Mouse (Mus musculus) midbrain, embryonic 13.5 days (tissue): ENCODE results near the gene Mtor. TPM values are rescaled to one million over a fixed set of nuclear protein-coding genes. Genes with fewer than 3 reads are reported as not detected.
A peak's percentile ranks its signal among the peaks of the same experiment; 100 is the strongest.

Source experiments
- ATAC-seq: fragments of 200-750 bp; cut with Nextera tagmentation; 2 replicates; pipeline ENCODE4 v1.8.0; 2017; ENCODE audit warnings: mild to moderate bottlenecking, moderate TSS enrichment, moderate library complexity
- H3K27ac ChIP-seq: fragments of 300-500 bp; sonication (generic); 2 replicates; pipeline ENCODE4 v1.5.1; 2015; ENCODE audit warnings: inconsistent platforms, mild to moderate bottlenecking, moderate library complexity
- H3K27me3 ChIP-seq: fragments of 300-500 bp; sonication (generic); 2 replicates; pipeline ENCODE4 v1.6.1; 2015; ENCODE audit warnings: mild to moderate bottlenecking, inconsistent platforms
- H3K36me3 ChIP-seq: fragments of 300-500 bp; sonication (generic); 2 replicates; pipeline ENCODE4 v1.6.1; 2015; ENCODE audit warnings: mild to moderate bottlenecking, inconsistent platforms
- H3K4me1 ChIP-seq: fragments of 300-500 bp; sonication (generic); replicated peaks from 2 replicates; pipeline ENCODE4 v1.6.1; 2015; ENCODE audit warnings: inconsistent platforms
- H3K4me2 ChIP-seq: fragments of 300-500 bp; sonication (generic); replicated peaks from 2 replicates; pipeline ENCODE4 v1.6.1; 2015; ENCODE audit warnings: moderate library complexity, mild to moderate bottlenecking, inconsistent platforms
- H3K4me3 ChIP-seq: fragments of 300-500 bp; sonication (generic); replicated peaks from 2 replicates; pipeline ENCODE4 v1.5.1; 2015; ENCODE audit warnings: mild to moderate bottlenecking, inconsistent platforms
- H3K9ac ChIP-seq: fragments of 300-500 bp; sonication (generic); replicated peaks from 2 replicates; pipeline ENCODE4 v1.6.1; 2015; ENCODE audit warnings: mild to moderate bottlenecking, inconsistent platforms
- H3K9me3 ChIP-seq: fragments of 300-500 bp; sonication (generic); 2 replicates; pipeline ENCODE4 v1.6.1; 2016; ENCODE audit warnings: mild to moderate bottlenecking, inconsistent platforms
- WGBS: fragments of 180-500 bp; shearing (Covaris S2); methylation state at CpG from one replicate; pipeline ENCODE4 v1.1.7; 2015; 5-methylcytosine and 5-hydroxymethylcytosine counted together
- polyA plus RNA-seq: library from polyadenylated mRNA; unstranded; fragments of >200 nt; fragmentation: Nextera tagmentation; extraction: Ambion mirVana; gene quantifications from 2 replicates; pipeline ENCODE4 v1.2.1, GENCODE M21; 2015

Mtor gene
- polyA plus RNA-seq, 1 experiment from 2014 or later: 27.3 TPM

GRCm38 (mm10) chr4:148518235-148518795 lies 69.9 kb downstream of the Mtor start:
- H3K9ac ChIP-seq: peak overlapping the region; percentile 33; the same call in 1 of the 2 replicates
- H3K4me2 ChIP-seq: no peak overlapping the region
- no peaks in the 10 kb centered on the region for H3K27me3 ChIP-seq
- 4% methylated on average over 5 of the region's 5 CpGs for WGBS
- H3K4me1 ChIP-seq: peaks cover 19% of the 10 kb centered on the region
- H3K4me3 ChIP-seq: no peak overlapping the region
- H3K9me3 ChIP-seq: no peaks in the 10 kb centered on the region
- ATAC-seq: peak; percentile 83
- H3K36me3 ChIP-seq: peaks cover 72% of the 10 kb centered on the region
- peak overlapping the region; percentile 82 for H3K27ac ChIP-seq

GRCm38 (mm10) chr4:148523538-148523937 lies 75.1 kb downstream of the Mtor start:
- peaks cover 85% of the 10 kb centered on the region for H3K36me3 ChIP-seq
- H3K27ac ChIP-seq: no peak overlapping the region
- H3K27me3 ChIP-seq: no peaks in the 10 kb centered on the region
- no peak overlapping the region for H3K4me3 ChIP-seq
- peaks cover 8% of the 10 kb centered on the region for H3K4me1 ChIP-seq
- no peak for ATAC-seq
- H3K9ac ChIP-seq: no peak overlapping the region
- H3K9me3 ChIP-seq: no peaks in the 10 kb centered on the region
- H3K4me2 ChIP-seq: no peak overlapping the region
- WGBS: 91% methylated on average over 7 of the region's 7 CpGs

GRCm38 (mm10) chr4:148527158-148527910 lies 78.9 kb downstream of the Mtor start:
- ATAC-seq: no peak
- no peaks in the 10 kb centered on the region for H3K27me3 ChIP-seq
- H3K4me2 ChIP-seq: no peak overlapping the region
- WGBS: 94% methylated on average over 10 of the region's 10 CpGs
- H3K4me3 ChIP-seq: no peak overlapping the region
- H3K36me3 ChIP-seq: peaks cover 93% of the 10 kb centered on the region
- no peaks in the 10 kb centered on the region for H3K9me3 ChIP-seq
- no peak overlapping the region for H3K27ac ChIP-seq
- no peak overlapping the region for H3K9ac ChIP-seq
- H3K4me1 ChIP-seq: no peaks in the 10 kb centered on the region

GRCm38 (mm10) chr4:148530351-148530750 lies 81.9 kb downstream of the Mtor start:
- ATAC-seq: no peak
- H3K27me3 ChIP-seq: no peaks in the 10 kb centered on the region
- H3K9me3 ChIP-seq: no peaks in the 10 kb centered on the region
- WGBS: 92% methylated on average over 5 of the region's 5 CpGs
- H3K36me3 ChIP-seq: peaks cover 92% of the 10 kb centered on the region
- H3K4me3 ChIP-seq: no peak overlapping the region
- no peak overlapping the region for H3K9ac ChIP-seq
- H3K4me2 ChIP-seq: no peak overlapping the region
- H3K4me1 ChIP-seq: no peaks in the 10 kb centered on the region
- H3K27ac ChIP-seq: no peak overlapping the region

GRCm38 (mm10) chr4:148530778-148531177 lies 82.4 kb downstream of the Mtor start:
- no peak for ATAC-seq
- Histone ChIP-seq H3K36me3 (peaks cover 92% of the 10 kb centered on the region), H3K27ac (no peak overlapping the region), H3K9ac (no peak overlapping the region), H3K4me2 (no peak overlapping the region), H3K9me3 (no peaks in the 10 kb centered on the region), H3K4me3 (no peak overlapping the region), H3K4me1 (no peaks in the 10 kb centered on the region), H3K27me3 (no peaks in the 10 kb centered on the region)
- 93% methylated on average over 6 of the region's 6 CpGs for WGBS

- H3K9me3 ChIP-seq: no peaks in the 10 kb centered on the region
- H3K9ac ChIP-seq: no peak overlapping the region
- no peak for ATAC-seq
- H3K4me3 ChIP-seq: no peak overlapping the region
- WGBS: 88% methylated on average over 4 of the region's 4 CpGs
- H3K27ac ChIP-seq: no peak overlapping the region
- peaks cover 92% of the 10 kb centered on the region for H3K36me3 ChIP-seq
- no peaks in the 10 kb centered on the region for H3K4me1 ChIP-seq
- H3K27me3 ChIP-seq: no peaks in the 10 kb centered on the region
- H3K4me2 ChIP-seq: no peak overlapping the region
These were observed 82.9 kb downstream of the Mtor start for GRCm38 (mm10) chr4:148531341-148531740.

- peaks cover 92% of the 10 kb centered on the region for H3K36me3 ChIP-seq
- ATAC-seq: no peak
- 95% methylated on average over 3 of the region's 3 CpGs for WGBS
These were observed 84.1 kb downstream of the Mtor start for GRCm38 (mm10) chr4:148532516-148532915.

GRCm38 (mm10) chr4:148533613-148534328 lies 85.4 kb downstream of the Mtor start:
- H3K27me3 ChIP-seq: no peaks in the 10 kb centered on the region
- H3K27ac ChIP-seq: no peak overlapping the region
- H3K9ac ChIP-seq: no peak overlapping the region
- peaks cover 95% of the 10 kb centered on the region for H3K36me3 ChIP-seq
- H3K4me2 ChIP-seq: no peak overlapping the region
- WGBS: 91% methylated on average over 12 of the region's 12 CpGs
- no peak overlapping the region for H3K4me3 ChIP-seq
- no peaks in the 10 kb centered on the region for H3K9me3 ChIP-seq
- no peak for ATAC-seq
- H3K4me1 ChIP-seq: no peaks in the 10 kb centered on the region

More at GRCm38 (mm10) chr4:148532516-148532915, 84.1 kb downstream of the Mtor start:
- Histone ChIP-seq H3K27me3 (no peaks in the 10 kb centered on the region), H3K4me3 (no peak overlapping the region), H3K27ac (no peak overlapping the region), H3K4me2 (no peak overlapping the region), H3K9me3 (no peaks in the 10 kb centered on the region), H3K4me1 (no peaks in the 10 kb centered on the region), H3K9ac (no peak overlapping the region)

- H3K27me3 ChIP-seq: no peaks in the 10 kb centered on the region
- no peak overlapping the region for H3K4me3 ChIP-seq
- no peak overlapping the region for H3K9ac ChIP-seq
- H3K27ac ChIP-seq: no peak overlapping the region
- peaks cover 98% of the 10 kb centered on the region for H3K36me3 ChIP-seq
- 93% methylated on average over 3 of the region's 3 CpGs for WGBS
- H3K4me2 ChIP-seq: no peak overlapping the region
- no peaks in the 10 kb centered on the region for H3K4me1 ChIP-seq
- no peak for ATAC-seq
- H3K9me3 ChIP-seq: no peaks in the 10 kb centered on the region
These were observed 87.5 kb downstream of the Mtor start for GRCm38 (mm10) chr4:148535876-148536275.

- Histone ChIP-seq H3K9ac (no peak overlapping the region), H3K27ac (no peak overlapping the region), H3K27me3 (no peaks in the 10 kb centered on the region), H3K9me3 (no peaks in the 10 kb centered on the region), H3K36me3 (peaks cover 95% of the 10 kb centered on the region), H3K4me1 (no peaks in the 10 kb centered on the region), H3K4me3 (no peak overlapping the region), H3K4me2 (no peak overlapping the region)
- WGBS: 91% methylated on average over 4 of the region's 4 CpGs
- ATAC-seq: no peak
These were observed 100.7 kb downstream of the Mtor start for GRCm38 (mm10) chr4:148549106-148549505.

GRCm38 (mm10) chr4:148557766-148558165 lies 109.4 kb downstream of the Mtor start:
- Histone ChIP-seq H3K9ac (peak overlapping the region; percentile 93), H3K36me3 (peaks cover 73% of the 10 kb centered on the region), H3K9me3 (no peaks in the 10 kb centered on the region), H3K4me1 (peaks cover 12% of the 10 kb centered on the region), H3K4me3 (peak overlapping the region; percentile 77), H3K27me3 (no peaks in the 10 kb centered on the region), H3K4me2 (peak overlapping the region; percentile 71), H3K27ac (peak overlapping the region; percentile 95)
- ATAC-seq: peak; percentile 55
- 33% methylated on average over 6 of the region's 6 CpGs for WGBS

- Histone ChIP-seq H3K27ac (peak within 1 kb of the TSS; percentile 95), H3K27me3 (no peaks in the 10 kb centered on the region), H3K4me2 (peak within 1 kb of the TSS; percentile 71), H3K4me1 (peaks cover 12% of the 10 kb centered on the region), H3K4me3 (peak within 1 kb of the TSS; percentile 77), H3K9ac (peak within 1 kb of the TSS; percentile 93), H3K36me3 (peaks cover 73% of the 10 kb centered on the region), H3K9me3 (no peaks in the 10 kb centered on the region)
- under 1% methylated on average over 63 of the region's 63 CpGs for WGBS
- ATAC-seq: peak; percentile 94
These were observed 110.0 kb downstream of the Mtor start, which contains the start of gene Exosc10 for GRCm38 (mm10) chr4:148558297-148559000. Gene Exosc10, plus strand, starts transcription at chr4:148558429.
